Mouse (Mus musculus) myocyte (in vitro differentiated cells): ENCODE results near the gene Ugt2a1. TPM values are rescaled to one million over a fixed set of nuclear protein-coding genes. Genes with fewer than 3 reads are reported as not detected.
"Not testable (repeated sequence)": the region's sequence is repeated elsewhere in the genome, so short reads cannot be mapped to it uniquely, and the experiment has no call there.

Experiments used
- H3K27me3 ChIP-seq: one replicate; pipeline ENCODE4 v1.6.1; 2011; ENCODE audit not compliant: control insufficient read depth, insufficient read depth, insufficient read length
- H3K36me3 ChIP-seq: one replicate; pipeline ENCODE4 v1.6.1; 2011; ENCODE audit not compliant: control insufficient read depth, insufficient read depth
- H3K4me2 ChIP-seq: one replicate; pipeline ENCODE4 v1.6.1; 2011; ENCODE audit warnings: low read depth, control low read depth
- H3K4me3 ChIP-seq: one replicate; pipeline ENCODE4 v1.5.1; 2011; ENCODE audit warnings: mild to moderate bottlenecking, control low read depth, moderate library complexity
- H3K79me2 ChIP-seq: one replicate; pipeline ENCODE4 v1.6.1; 2011; ENCODE audit not compliant: control insufficient read depth, insufficient read depth
- H3ac ChIP-seq: one replicate; pipeline ENCODE4 v1.6.1; 2011; ENCODE audit not compliant: control insufficient read depth, insufficient read length
- CEBPB ChIP-seq: IDR thresholded peaks from 2 replicates; pipeline ENCODE4 v1.6.1; 2011; ENCODE audit warnings: mild to moderate bottlenecking, moderate library complexity; ENCODE audit not compliant: poor library complexity, insufficient read depth, severe bottlenecking
- E2F4 ChIP-seq: IDR thresholded peaks from one replicate; pipeline ENCODE4 v1.6.1; 2011; ENCODE audit warnings: mild to moderate bottlenecking, control low read depth, moderate library complexity; ENCODE audit not compliant: insufficient read depth
- MAX ChIP-seq: IDR thresholded peaks from one replicate; pipeline ENCODE4 v1.6.1; 2011; ENCODE audit warnings: low read depth, mild to moderate bottlenecking, control low read depth
- MYOD1 ChIP-seq, 3 experiments: IDR thresholded peaks; one replicate each; pipeline ENCODE4 v1.6.1; 2011; ENCODE audit warnings: control low read depth in 2 of 3, low read depth in 2 of 3, mild to moderate bottlenecking in 2 of 3, moderate library complexity in 1 of 3; ENCODE audit not compliant: insufficient read length in 2 of 3, control insufficient read depth in 1 of 3
- MYOG ChIP-seq, 3 experiments: IDR thresholded peaks; one replicate each; pipeline ENCODE4 v1.6.1; 2011; ENCODE audit warnings: control low read depth in 2 of 3, low read depth in 2 of 3, mild to moderate bottlenecking in 2 of 3; ENCODE audit not compliant: insufficient read length in 2 of 3, control insufficient read depth in 1 of 3, insufficient read depth in 1 of 3
- POLR2A ChIP-seq: IDR thresholded peaks from one replicate; pipeline ENCODE4 v1.6.1; 2011; ENCODE audit warnings: low read depth, mild to moderate bottlenecking, control low read depth, moderate library complexity; ENCODE audit not compliant: insufficient read length
- POLR2AphosphoS2 ChIP-seq: IDR thresholded peaks from one replicate; pipeline ENCODE4 v1.6.1; 2011; ENCODE audit warnings: low read depth, control low read depth; ENCODE audit not compliant: insufficient read length
- REST ChIP-seq: IDR thresholded peaks from one replicate; pipeline ENCODE4 v1.6.1; 2011; ENCODE audit warnings: mild to moderate bottlenecking, control low read depth, moderate library complexity; ENCODE audit not compliant: insufficient read depth, insufficient read length
- SRF ChIP-seq: IDR thresholded peaks from one replicate; pipeline ENCODE4 v1.6.1; 2011; ENCODE audit warnings: low read depth; ENCODE audit not compliant: control insufficient read depth, insufficient read length
- TCF12 ChIP-seq: IDR thresholded peaks from one replicate; pipeline ENCODE4 v1.6.1; 2011; ENCODE audit warnings: mild to moderate bottlenecking, control low read depth; ENCODE audit not compliant: poor library complexity, insufficient read depth, severe bottlenecking
- TCF3 ChIP-seq: IDR thresholded peaks from one replicate; pipeline ENCODE4 v1.6.1; 2011; ENCODE audit warnings: low read depth, control low read depth; ENCODE audit not compliant: insufficient read length
- USF1 ChIP-seq: IDR thresholded peaks from one replicate; pipeline ENCODE4 v1.6.1; 2011; ENCODE audit warnings: low read depth, mild to moderate bottlenecking, control low read depth, moderate library complexity
- polyA plus RNA-seq: library from polyadenylated mRNA; unstranded; fragments of >200 nt; fragmentation: generic; extraction: Trizol; gene quantifications from one replicate; pipeline ENCODE4 v1.2.1, GENCODE M21; 2012; ENCODE audit warnings: missing spikeins

Ugt2a1 gene
- polyA plus RNA-seq, 1 experiment = not detected

DNA sequence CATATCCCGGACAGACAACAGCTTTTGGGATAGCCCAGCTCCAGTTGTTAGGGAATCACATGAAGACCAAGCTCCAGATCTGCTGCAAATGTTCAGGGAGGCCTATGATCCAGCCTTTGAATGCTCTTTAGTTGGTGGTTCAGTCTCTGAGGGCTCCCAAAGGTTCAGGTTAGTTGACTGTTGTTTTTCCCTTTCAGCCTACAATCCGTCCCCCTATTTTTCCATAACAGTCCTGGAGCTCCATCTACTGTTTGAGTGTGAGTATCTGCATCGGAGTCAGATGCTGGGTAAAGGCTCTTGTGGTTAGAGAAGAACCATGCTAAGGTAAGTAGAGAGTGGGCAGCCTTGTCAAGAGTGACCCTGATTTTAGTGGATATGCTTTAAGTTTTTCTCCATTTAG lies 54.4 kb downstream of the Ugt2a1 start:
- Histone ChIP-seq H3K36me3 (no peaks in the 10 kb centered on the region), H3K4me3 (no peak overlapping the region), H3ac (no peak overlapping the region), H3K4me2 (no peak overlapping the region), H3K79me2 (no peaks in the 10 kb centered on the region), H3K27me3 (no peaks in the 10 kb centered on the region)
- TF ChIP-seq REST (no peak), CEBPB (no peak), E2F4 (no peak)

DNA sequence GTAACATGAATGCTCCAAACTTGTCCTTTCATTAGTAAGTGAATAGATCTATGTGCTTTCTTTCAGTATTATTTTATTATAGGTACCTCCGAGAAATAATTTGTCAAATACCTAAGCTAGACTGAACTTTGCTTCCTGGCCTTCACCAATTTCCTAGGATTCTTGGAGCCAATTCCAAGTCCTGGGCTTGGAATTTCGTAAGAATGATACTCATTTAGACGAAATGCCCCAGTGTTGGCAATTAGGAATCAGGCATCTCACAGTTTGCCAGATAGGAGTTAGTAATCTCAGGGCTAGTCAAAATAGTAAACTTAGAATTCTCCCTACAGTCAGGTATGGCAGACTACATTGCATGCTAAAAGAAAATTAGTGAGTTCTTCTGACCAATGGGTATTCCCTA lies 65.0 kb downstream of the Ugt2a1 start:
- H3K4me2 ChIP-seq = no peak overlapping the region
- H3K4me3 ChIP-seq = no peak overlapping the region
- H3K79me2 ChIP-seq = no peaks in the 10 kb centered on the region
- H3ac ChIP-seq = no peak overlapping the region
- TF ChIP-seq SRF (no peak), REST (no peak), TCF12 (no peak), CEBPB (no peak), MYOG (IDR thresholded peaks at IDR 0.05; ENCODE audit: control insufficient read depth in 1 of 3, insufficient read depth in 1 of 3, insufficient read length in 2 of 3, low read depth in 2 of 3) (no peak), POLR2A (no peak), MAX (no peak), POLR2AphosphoS2 (no peak), E2F4 (no peak), USF1 (no peak), TCF3 (no peak), MYOD1 (IDR thresholded peaks at IDR 0.05; ENCODE audit: control insufficient read depth in 1 of 3, insufficient read length in 2 of 3, low read depth in 2 of 3) (no peak)
- no peaks in the 10 kb centered on the region for H3K27me3 ChIP-seq
- no peaks in the 10 kb centered on the region for H3K36me3 ChIP-seq

- not testable (repeated sequence) for H3ac ChIP-seq, H3K4me3 ChIP-seq, H3K79me2 ChIP-seq, H3K4me2 ChIP-seq, H3K36me3 ChIP-seq, H3K27me3 ChIP-seq
These were observed 66.6 kb downstream of the Ugt2a1 start, which contains the start of gene Ugt2b38 for GRCm38 (mm10) chr5:87424041-87424440. TSS of gene Ugt2b38 (minus strand) at chr5:87424203.

Other genes with a start within 250 kb of the Ugt2a1 start
- gene Ugt2b37, start 236.1 kb downstream of the Ugt2a1 start, polyA plus RNA-seq = not detected
- not detected for gene Ugt2a3, start 153.7 kb downstream of the Ugt2a1 start, polyA plus RNA-seq
- not detected for gene Ugt2b38, start 66.7 kb downstream of the Ugt2a1 start, polyA plus RNA-seq
- not detected for gene Ugt2a2, start 8.6 kb downstream of the Ugt2a1 start, polyA plus RNA-seq
- not detected for gene Gm43638, start 4.1 kb downstream of the Ugt2a1 start, polyA plus RNA-seq
- not detected for gene Sult1b1, start 47.3 kb upstream of the Ugt2a1 start, polyA plus RNA-seq
- not detected for gene Sult1d1, start 78.2 kb upstream of the Ugt2a1 start, polyA plus RNA-seq
- gene Sult1e1, start 100.7 kb upstream of the Ugt2a1 start, polyA plus RNA-seq = not detected
- gene Csn1s1, start 175.3 kb upstream of the Ugt2a1 start, polyA plus RNA-seq = not detected
- not detected for gene Csn2, start 208.8 kb upstream of the Ugt2a1 start, polyA plus RNA-seq